Mouse (Mus musculus): ENCODE data around the gene Chchd10. TPM values are rescaled to one million over a fixed set of nuclear protein-coding genes. Genes with fewer than 3 reads are reported as not detected.

Chchd10 gene
- polyA plus RNA-seq, 1 experiment = 441 TPM

DNA sequence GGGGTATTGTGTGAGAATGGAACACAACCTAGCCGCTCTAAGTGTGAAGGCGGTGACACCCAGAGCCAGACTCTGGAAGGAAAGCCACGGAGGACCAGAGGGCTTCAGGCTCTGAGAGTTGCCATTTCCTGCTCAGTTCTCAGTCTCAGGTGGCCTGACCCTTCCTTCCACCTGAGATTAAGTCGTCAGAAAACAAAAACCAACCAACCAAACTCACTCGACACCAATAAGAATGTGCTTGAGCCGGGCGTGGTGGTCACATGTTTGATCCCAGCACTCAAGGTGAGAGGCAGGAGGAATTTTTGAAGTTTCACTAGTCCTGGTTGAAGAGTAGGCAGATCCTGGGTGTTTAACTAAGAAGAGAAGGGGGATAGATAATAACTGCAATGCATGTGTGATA lies 13.0 kb downstream of the Chchd10 start:
- Histone ChIP-seq H3ac (ENCODE audit: control insufficient read depth, insufficient read length) (no peak overlapping the region), H3K79me2 (ENCODE audit: control insufficient read depth, insufficient read depth) (no peaks in the 10 kb centered on the region), H3K36me3 (ENCODE audit: control insufficient read depth, insufficient read depth) (no peaks in the 10 kb centered on the region), H3K27me3 (ENCODE audit: control insufficient read depth, insufficient read depth, insufficient read length) (no peaks in the 10 kb centered on the region), H3K4me2 (ENCODE audit: low read depth) (no peak overlapping the region), H3K4me3 (no peak overlapping the region)
- TF ChIP-seq MYOD1 (IDR thresholded peaks at IDR 0.05; ENCODE audit: control insufficient read depth in 1 of 3, insufficient read length in 2 of 3, low read depth in 2 of 3) (no peak), TCF12 (IDR thresholded peaks at IDR 0.05; ENCODE audit: insufficient read depth, poor library complexity, severe bottlenecking) (no peak), REST (IDR thresholded peaks at IDR 0.05; ENCODE audit: insufficient read depth, insufficient read length) (no peak), MAX (IDR thresholded peaks at IDR 0.05; ENCODE audit: low read depth) (no peak), MYOG (IDR thresholded peaks at IDR 0.05; ENCODE audit: control insufficient read depth in 1 of 3, insufficient read depth in 1 of 3, insufficient read length in 2 of 3, low read depth in 2 of 3) (no peak), TCF3 (IDR thresholded peaks at IDR 0.05; ENCODE audit: insufficient read length, low read depth) (no peak), USF1 (IDR thresholded peaks at IDR 0.05; ENCODE audit: low read depth) (no peak), E2F4 (IDR thresholded peaks at IDR 0.05; ENCODE audit: insufficient read depth) (no peak)

GRCm38 (mm10) chr10:75948079-75948478 lies 15.1 kb downstream of the Chchd10 start:
- Histone ChIP-seq H3ac (ENCODE audit: control insufficient read depth, insufficient read length) (no peak overlapping the region), H3K36me3 (ENCODE audit: control insufficient read depth, insufficient read depth) (no peaks in the 10 kb centered on the region), H3K27me3 (ENCODE audit: control insufficient read depth, insufficient read depth, insufficient read length) (peaks cover 8% of the 10 kb centered on the region), H3K79me2 (ENCODE audit: control insufficient read depth, insufficient read depth) (no peaks in the 10 kb centered on the region), H3K4me3 (no peak overlapping the region), H3K4me2 (ENCODE audit: low read depth) (no peak overlapping the region)
- TF ChIP-seq TCF12 (IDR thresholded peaks at IDR 0.05; ENCODE audit: insufficient read depth, poor library complexity, severe bottlenecking) = no peak
- no peak for TF ChIP-seq TCF3 (IDR thresholded peaks at IDR 0.05; ENCODE audit: insufficient read length, low read depth)
- no peak for TF ChIP-seq MYOD1 (IDR thresholded peaks at IDR 0.05; ENCODE audit: control insufficient read depth in 1 of 3, insufficient read length in 2 of 3, low read depth in 2 of 3)
- TF ChIP-seq E2F4 (IDR thresholded peaks at IDR 0.05; ENCODE audit: insufficient read depth) = no peak
- TF ChIP-seq SRF (IDR thresholded peaks at IDR 0.05; ENCODE audit: control insufficient read depth, insufficient read length, low read depth) = no peak
- no peak for TF ChIP-seq REST (IDR thresholded peaks at IDR 0.05; ENCODE audit: insufficient read depth, insufficient read length)
- TF ChIP-seq USF1 (IDR thresholded peaks at IDR 0.05; ENCODE audit: low read depth) = no peak
- TF ChIP-seq MYOG (IDR thresholded peaks at IDR 0.05; ENCODE audit: control insufficient read depth in 1 of 3, insufficient read depth in 1 of 3, insufficient read length in 2 of 3, low read depth in 2 of 3) = no peak
- no peak for TF ChIP-seq POLR2A (IDR thresholded peaks at IDR 0.05; ENCODE audit: insufficient read length, low read depth)
- no peak for TF ChIP-seq CEBPB (IDR thresholded peaks at IDR 0.05; ENCODE audit: insufficient read depth, poor library complexity, severe bottlenecking)
- TF ChIP-seq POLR2AphosphoS2 (IDR thresholded peaks at IDR 0.05; ENCODE audit: insufficient read length, low read depth) = no peak
- TF ChIP-seq MAX (IDR thresholded peaks at IDR 0.05; ENCODE audit: low read depth) = no peak

DNA sequence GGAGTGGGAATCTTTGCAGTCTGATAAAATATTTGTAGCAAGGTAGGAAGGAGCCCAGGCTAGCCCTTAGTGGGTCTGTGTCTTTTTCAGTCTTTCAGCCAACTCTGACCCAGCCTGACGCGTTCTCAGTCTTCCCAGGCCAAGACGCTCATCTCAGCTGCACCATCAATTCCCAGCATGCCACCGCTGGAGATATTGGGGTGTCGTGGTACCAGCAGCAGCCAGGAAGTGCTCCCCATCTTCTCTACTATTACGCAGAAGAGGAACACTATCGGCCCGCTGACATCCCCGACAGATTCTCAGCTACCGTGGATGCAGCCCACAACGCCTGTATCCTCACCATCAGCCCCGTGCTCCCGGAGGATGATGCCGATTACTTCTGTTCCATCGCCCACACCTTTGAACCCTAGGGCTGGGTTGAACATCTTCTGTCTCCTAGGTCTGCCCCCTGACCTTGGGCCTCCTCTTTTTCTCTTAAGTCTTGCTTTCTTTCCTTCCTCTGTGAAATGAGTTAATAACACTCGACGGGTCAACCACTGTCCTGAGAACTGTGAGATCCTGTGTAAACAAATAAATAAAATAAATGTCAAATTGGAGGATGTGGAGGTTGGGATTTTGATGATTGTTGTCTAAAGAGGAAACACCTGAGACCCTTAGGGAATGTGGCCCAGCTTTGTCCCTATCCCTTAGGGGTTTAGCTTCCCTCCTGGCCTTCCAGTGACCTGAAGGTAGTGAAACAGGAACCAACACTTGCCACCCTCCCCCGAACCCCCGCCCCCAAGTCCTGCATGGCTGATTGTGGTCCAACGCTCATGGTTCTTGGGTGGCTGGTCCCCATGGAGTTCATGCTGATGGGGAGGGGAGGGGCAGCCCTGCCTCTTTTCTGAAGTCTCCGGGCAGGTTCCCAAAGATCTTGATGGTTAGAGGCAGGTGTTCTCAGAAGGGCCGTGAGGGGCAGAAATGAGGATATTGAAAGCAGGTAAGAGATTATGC lies 16.4 kb downstream of the Chchd10 start:
- H3K4me2 ChIP-seq (ENCODE audit: low read depth) = no peak overlapping the region
- H3K27me3 ChIP-seq (ENCODE audit: control insufficient read depth, insufficient read depth, insufficient read length) = peaks cover 15% of the 10 kb centered on the region
- no peaks in the 10 kb centered on the region for H3K79me2 ChIP-seq (ENCODE audit: control insufficient read depth, insufficient read depth)
- H3K4me3 ChIP-seq = no peak overlapping the region
- no peak overlapping the region for H3ac ChIP-seq (ENCODE audit: control insufficient read depth, insufficient read length)
- TF ChIP-seq MYOG (IDR thresholded peaks at IDR 0.05; ENCODE audit: control insufficient read depth in 1 of 3, insufficient read depth in 1 of 3, insufficient read length in 2 of 3, low read depth in 2 of 3) (no peak), POLR2A (IDR thresholded peaks at IDR 0.05; ENCODE audit: insufficient read length, low read depth) (no peak), USF1 (IDR thresholded peaks at IDR 0.05; ENCODE audit: low read depth) (no peak), E2F4 (IDR thresholded peaks at IDR 0.05; ENCODE audit: insufficient read depth) (no peak), POLR2AphosphoS2 (IDR thresholded peaks at IDR 0.05; ENCODE audit: insufficient read length, low read depth) (no peak), CEBPB (IDR thresholded peaks at IDR 0.05; ENCODE audit: insufficient read depth, poor library complexity, severe bottlenecking) (no peak), MAX (IDR thresholded peaks at IDR 0.05; ENCODE audit: low read depth) (no peak), TCF3 (IDR thresholded peaks at IDR 0.05; ENCODE audit: insufficient read length, low read depth) (no peak)
- H3K36me3 ChIP-seq (ENCODE audit: control insufficient read depth, insufficient read depth) = no peaks in the 10 kb centered on the region

- no peak for TF ChIP-seq MYOG (IDR thresholded peaks at IDR 0.05; ENCODE audit: control insufficient read depth in 1 of 3, insufficient read depth in 1 of 3, insufficient read length in 2 of 3, low read depth in 2 of 3)
- TF ChIP-seq SRF (IDR thresholded peaks at IDR 0.05; ENCODE audit: control insufficient read depth, insufficient read length, low read depth) = no peak
- no peak for TF ChIP-seq POLR2AphosphoS2 (IDR thresholded peaks at IDR 0.05; ENCODE audit: insufficient read length, low read depth)
- no peak for TF ChIP-seq TCF12 (IDR thresholded peaks at IDR 0.05; ENCODE audit: insufficient read depth, poor library complexity, severe bottlenecking)
- TF ChIP-seq CEBPB (IDR thresholded peaks at IDR 0.05; ENCODE audit: insufficient read depth, poor library complexity, severe bottlenecking) = no peak
- TF ChIP-seq TCF3 (IDR thresholded peaks at IDR 0.05; ENCODE audit: insufficient read length, low read depth) = no peak
- H3K79me2 ChIP-seq (ENCODE audit: control insufficient read depth, insufficient read depth) = no peaks in the 10 kb centered on the region
- peaks cover 19% of the 10 kb centered on the region for H3K27me3 ChIP-seq (ENCODE audit: control insufficient read depth, insufficient read depth, insufficient read length)
- H3ac ChIP-seq (ENCODE audit: control insufficient read depth, insufficient read length) = no peak overlapping the region
- no peaks in the 10 kb centered on the region for H3K36me3 ChIP-seq (ENCODE audit: control insufficient read depth, insufficient read depth)
- peak overlapping the region; percentile 72 for H3K4me2 ChIP-seq (ENCODE audit: low read depth)
- H3K4me3 ChIP-seq = no peak overlapping the region
Measured at GRCm38 (mm10) chr10:75950791-75951210, 17.9 kb downstream of the Chchd10 start.

All from myocyte (in vitro differentiated cells).